Mouse (Mus musculus) testis, adult 2 months (tissue): ENCODE measurements around the gene Mfap4. TPM values are rescaled to one million over a fixed set of nuclear protein-coding genes. Genes with fewer than 3 reads are reported as not detected.

Experiments
- H3K27ac ChIP-seq: fragments of 200-500 bp; 2 replicates; pipeline ENCODE4 v1.5.1; 2012; ENCODE audit warnings: low read depth, low read length; ENCODE audit not compliant: control insufficient read depth, insufficient read depth
- H3K27me3 ChIP-seq: fragments of 200-500 bp; 2 replicates; pipeline ENCODE4 v1.6.1; 2012; ENCODE audit warnings: mild to moderate bottlenecking, low read length, moderate library complexity; ENCODE audit not compliant: control insufficient read depth, insufficient read depth
- H3K36me3 ChIP-seq: fragments of 200-500 bp; 2 replicates; pipeline ENCODE4 v1.6.1; 2012; ENCODE audit warnings: mild to moderate bottlenecking, low read length; ENCODE audit not compliant: control insufficient read depth, insufficient read depth
- H3K4me1 ChIP-seq: fragments of 200-500 bp; 2 replicates; pipeline ENCODE4 v1.6.1; 2012; ENCODE audit warnings: low read length; ENCODE audit not compliant: control insufficient read depth, insufficient read depth
- H3K4me3 ChIP-seq: fragments of 200-500 bp; 2 replicates; pipeline ENCODE4 v1.5.1; 2012; ENCODE audit warnings: low read depth, mild to moderate bottlenecking, low read length, moderate library complexity, mixed read lengths; ENCODE audit not compliant: control insufficient read depth
- CTCF ChIP-seq: fragments of 200-500 bp; IDR thresholded peaks from 2 replicates; pipeline ENCODE4 v1.5.1; 2012; ENCODE audit warnings: low read depth, mild to moderate bottlenecking, inconsistent platforms, low read length, moderate library complexity; ENCODE audit not compliant: control insufficient read depth, insufficient read depth, insufficient replicate concordance
- POLR2A ChIP-seq: fragments of 200-500 bp; IDR thresholded peaks from 2 replicates; pipeline ENCODE4 v1.6.1; 2012; ENCODE audit warnings: low read depth, mild to moderate bottlenecking, inconsistent platforms, low read length, moderate library complexity; ENCODE audit not compliant: control insufficient read depth
- polyA plus RNA-seq: library from polyadenylated mRNA; depleted of rRNA; stranded (reverse); fragments of >200 nt; gene quantifications from 2 replicates; pipeline ENCODE4 v1.2.3, GENCODE M21; 2012; rRNA removed

Gene Mfap4
- 24.6 and 29.5 TPM in 2 replicates for polyA plus RNA-seq

DNA sequence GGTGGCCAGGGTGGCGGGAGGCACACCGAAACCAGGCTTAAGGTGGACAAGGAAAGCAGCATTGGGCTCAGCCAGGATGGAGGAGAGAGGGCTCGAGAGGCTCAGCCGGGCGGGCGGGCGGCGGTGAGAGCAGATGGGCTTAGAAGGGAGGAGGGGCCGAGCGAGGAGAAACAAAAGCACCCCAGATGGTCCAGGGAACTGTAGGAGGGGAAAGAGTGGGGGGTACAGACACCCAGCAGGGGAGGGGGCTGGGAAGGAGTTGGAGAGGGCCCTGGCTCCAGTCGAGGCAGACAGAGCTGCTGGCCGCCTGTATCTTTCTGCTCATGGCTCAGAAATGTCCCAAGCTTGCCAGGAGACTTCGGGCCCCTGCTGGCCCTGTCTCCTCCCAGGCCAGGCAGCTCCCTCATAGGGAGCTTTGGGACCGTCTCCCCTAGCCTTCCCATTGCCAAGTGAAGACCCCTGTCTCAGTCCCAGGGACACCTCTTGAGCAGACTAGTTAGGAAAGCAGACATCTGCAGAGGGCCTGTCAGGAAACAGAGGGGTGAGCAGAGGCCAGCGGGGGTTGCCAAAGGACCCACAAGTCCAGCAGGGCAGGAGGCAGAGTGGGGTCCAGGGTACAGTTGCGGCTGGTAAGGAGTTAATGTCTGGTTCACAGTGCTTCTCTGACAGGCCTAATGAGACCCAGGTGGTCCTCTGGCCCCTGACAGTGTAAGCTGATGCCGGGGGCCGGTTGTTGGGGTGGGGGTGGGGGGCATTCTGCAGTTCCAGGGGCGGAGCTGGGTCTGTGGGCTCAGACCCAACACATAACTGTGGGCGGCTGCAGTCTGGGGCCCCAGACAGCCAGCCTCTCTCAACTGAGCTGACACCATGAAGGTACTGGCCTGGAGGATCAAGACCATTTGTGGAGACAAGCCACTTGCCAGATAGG, at the start of gene Mfap4:
TSS of gene Mfap4 (plus strand) at position 819 of the 928 bp plus-strand sequence.
- H3K4me3 ChIP-seq = peak within 1 kb of the TSS; percentile 8
- no peaks in the 10 kb centered on the region for H3K36me3 ChIP-seq
- H3K27me3 ChIP-seq = no peaks in the 10 kb centered on the region
- TF ChIP-seq CTCF = no peak
- TF ChIP-seq POLR2A = no peak
- peak within 1 kb of the TSS; percentile 68 for H3K27ac ChIP-seq
- H3K4me1 ChIP-seq = peaks cover 12% of the 10 kb centered on the region

DNA sequence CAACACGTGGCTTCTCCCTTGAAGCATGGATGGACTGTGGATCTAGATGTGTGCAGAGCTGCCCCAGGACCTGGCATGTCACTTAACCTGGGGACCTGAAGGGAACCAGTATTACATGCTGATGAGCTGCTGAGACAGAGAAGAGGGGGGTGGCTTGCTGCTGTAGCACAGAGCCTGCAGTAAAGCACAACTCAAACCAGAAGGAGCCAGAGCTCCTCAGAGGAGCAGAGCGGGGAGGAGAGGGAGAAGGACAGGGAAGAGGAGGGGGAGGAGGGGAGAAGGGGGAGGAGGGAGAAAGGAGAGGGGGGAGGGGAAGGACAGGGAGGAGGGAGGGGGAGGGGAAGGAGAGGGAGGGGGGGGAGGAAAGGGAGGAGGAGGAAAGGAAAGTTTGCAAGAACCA, 48.9 kb upstream of the Mfap4 start:
- TF ChIP-seq POLR2A (no peak), CTCF (no peak)
- no peak overlapping the region for H3K27ac ChIP-seq
- H3K27me3 ChIP-seq = no peaks in the 10 kb centered on the region
- H3K4me3 ChIP-seq = no peak overlapping the region
- no peaks in the 10 kb centered on the region for H3K36me3 ChIP-seq
- H3K4me1 ChIP-seq = no peaks in the 10 kb centered on the region

DNA sequence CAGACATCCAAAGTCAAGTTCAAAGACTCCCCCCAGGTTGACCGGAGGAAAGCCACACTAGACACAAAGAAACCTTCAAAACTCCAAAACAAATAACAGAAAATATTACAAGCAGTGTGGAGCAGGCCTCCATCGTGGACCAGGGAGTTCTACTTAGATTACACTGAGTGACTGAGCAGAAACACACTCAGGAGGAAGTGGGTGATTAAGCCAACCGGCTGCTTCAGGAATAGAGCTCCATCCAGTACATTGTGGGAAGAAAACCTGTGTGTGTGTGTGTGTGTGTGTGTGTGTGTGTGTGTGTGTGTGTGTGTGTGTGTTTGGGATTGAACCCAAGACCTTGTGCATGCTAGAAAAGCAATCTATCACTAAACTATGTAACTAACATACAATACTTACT, 46.1 kb upstream of the Mfap4 start:
- H3K27ac ChIP-seq = no peak overlapping the region
- TF ChIP-seq POLR2A = no peak
- no peak for TF ChIP-seq CTCF
- H3K4me1 ChIP-seq = no peaks in the 10 kb centered on the region
- H3K27me3 ChIP-seq = no peaks in the 10 kb centered on the region
- no peak overlapping the region for H3K4me3 ChIP-seq
- no peaks in the 10 kb centered on the region for H3K36me3 ChIP-seq

DNA sequence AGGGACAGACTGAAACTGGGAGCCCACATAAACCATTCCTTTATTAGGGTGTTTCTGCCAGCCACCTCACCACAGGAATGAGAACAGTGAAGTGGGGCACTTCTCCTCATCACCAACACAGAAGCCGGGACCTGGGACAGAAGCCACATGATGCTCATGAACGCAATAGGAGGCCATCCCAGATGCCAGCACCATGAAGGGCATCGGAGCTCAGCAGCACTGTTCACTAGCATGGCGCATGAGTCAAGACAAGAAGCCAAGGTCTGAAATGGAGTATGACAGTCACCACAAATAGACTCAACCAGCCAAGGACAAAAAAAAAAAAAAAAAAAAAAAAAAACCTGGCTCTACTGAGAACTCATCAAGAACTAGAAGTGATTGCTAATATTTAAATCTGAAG, 44.8 kb upstream of the Mfap4 start:
- Histone ChIP-seq H3K27ac (no peak overlapping the region), H3K4me1 (no peaks in the 10 kb centered on the region), H3K27me3 (no peaks in the 10 kb centered on the region), H3K36me3 (no peaks in the 10 kb centered on the region), H3K4me3 (no peak overlapping the region)
- TF ChIP-seq CTCF (no peak), POLR2A (no peak)

DNA sequence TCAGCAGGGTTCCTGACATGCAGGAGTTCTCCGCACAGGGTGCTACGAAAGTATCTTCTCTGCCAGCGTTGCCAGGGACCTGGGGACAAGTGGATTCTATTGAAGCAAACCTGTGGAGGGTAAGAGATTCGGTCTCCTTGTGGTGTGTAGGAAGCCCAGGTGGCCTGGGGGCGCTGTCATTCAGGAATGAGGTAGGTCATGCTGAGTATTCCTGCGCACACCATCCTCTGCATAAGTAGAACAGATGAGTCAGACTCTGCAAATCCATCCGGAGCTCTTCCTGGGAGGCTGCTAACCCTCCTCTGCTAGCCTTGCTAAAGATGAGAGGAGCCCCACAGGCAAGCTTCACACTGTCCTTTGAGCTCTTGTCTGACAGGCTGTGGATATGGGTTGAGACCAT, 43.6 kb upstream of the Mfap4 start:
- Histone ChIP-seq H3K27me3 (no peaks in the 10 kb centered on the region), H3K27ac (no peak overlapping the region), H3K4me3 (no peak overlapping the region), H3K36me3 (no peaks in the 10 kb centered on the region), H3K4me1 (no peaks in the 10 kb centered on the region)
- TF ChIP-seq POLR2A (no peak), CTCF (no peak)

DNA sequence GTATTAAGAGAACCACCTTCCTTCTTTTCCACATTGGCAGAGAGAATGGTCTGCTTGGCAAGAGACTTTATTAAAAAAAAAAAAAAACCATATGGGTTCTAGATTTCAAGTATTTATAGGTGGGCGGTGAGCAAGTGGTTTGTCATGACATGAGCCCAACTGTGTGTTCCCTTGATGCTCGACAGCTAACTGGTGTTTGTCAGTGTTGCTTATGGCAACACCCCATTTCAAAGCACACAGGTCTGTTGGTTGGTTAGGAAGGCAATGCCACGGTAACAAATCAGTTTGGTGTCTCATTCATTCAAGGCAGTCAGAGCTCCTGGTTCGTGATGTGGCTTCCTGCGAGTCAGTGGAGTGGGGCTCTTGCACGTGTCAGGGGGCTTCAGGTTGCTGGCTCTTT, 41.4 kb upstream of the Mfap4 start:
- no peaks in the 10 kb centered on the region for H3K27me3 ChIP-seq
- no peaks in the 10 kb centered on the region for H3K36me3 ChIP-seq
- H3K4me3 ChIP-seq = no peak overlapping the region
- no peak overlapping the region for H3K27ac ChIP-seq
- TF ChIP-seq CTCF (no peak), POLR2A (no peak)
- H3K4me1 ChIP-seq = 0 out of 2 replicates have a peak, but pooled peaks cover 3% of the 10 kb centered on the region

DNA sequence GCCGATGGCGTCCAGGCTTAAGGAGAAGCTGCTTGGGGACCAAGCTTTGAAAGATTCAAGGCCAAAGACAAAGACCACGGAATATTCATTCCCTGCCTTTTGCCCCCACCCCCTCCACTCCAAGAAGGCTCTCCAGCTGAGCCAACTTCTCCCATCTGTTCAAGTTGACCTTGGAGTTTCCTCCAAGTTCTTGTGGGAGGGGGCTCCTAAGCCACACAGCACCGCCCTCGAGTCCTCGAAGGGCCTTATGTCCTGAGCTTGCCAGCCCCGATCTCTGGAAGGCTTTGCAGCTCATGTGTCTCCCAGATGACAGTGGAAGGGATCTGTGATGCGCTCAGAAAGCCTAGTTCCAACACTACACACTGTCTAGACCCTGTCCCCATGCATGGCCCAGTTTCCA, 37.9 kb upstream of the Mfap4 start:
- Histone ChIP-seq H3K36me3 (no peaks in the 10 kb centered on the region), H3K27me3 (no peaks in the 10 kb centered on the region), H3K4me1 (peaks cover 15% of the 10 kb centered on the region), H3K27ac (no peak overlapping the region), H3K4me3 (no peak overlapping the region)
- TF ChIP-seq POLR2A (no peak), CTCF (no peak)

DNA sequence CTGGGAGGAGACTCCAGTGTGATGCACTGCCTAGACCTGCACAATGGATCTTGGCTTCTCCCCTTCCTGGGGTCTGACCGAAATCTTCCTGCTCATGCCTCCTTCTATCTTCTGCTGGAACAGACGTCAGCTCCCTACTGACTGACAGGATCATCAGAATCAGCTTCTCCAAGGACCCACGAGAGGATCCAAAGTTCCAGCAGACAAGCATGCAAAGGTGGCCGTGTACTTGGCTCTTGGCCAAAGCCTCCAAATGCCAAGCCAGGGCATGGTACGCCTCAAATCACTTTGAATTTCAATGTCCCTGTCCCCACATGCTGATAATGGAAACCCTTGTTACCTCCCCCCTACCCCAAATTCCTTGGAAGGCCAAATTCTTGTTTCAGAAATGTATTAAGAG, 37.2 kb upstream of the Mfap4 start:
- Histone ChIP-seq H3K4me3 (no peak overlapping the region), H3K36me3 (no peaks in the 10 kb centered on the region), H3K4me1 (peaks cover 20% of the 10 kb centered on the region), H3K27me3 (no peaks in the 10 kb centered on the region), H3K27ac (no peak overlapping the region)
- no peak for TF ChIP-seq CTCF
- no peak for TF ChIP-seq POLR2A
